Mouse (Mus musculus): ENCODE measurements around the gene Zfp820. TPM values are rescaled to one million over a fixed set of nuclear protein-coding genes. Genes with fewer than 3 reads are reported as not detected.

The Zfp820 gene
- polyA plus RNA-seq (2021; fragmentation: Nextera tagmentation), result 0.13 and 0.16 TPM in 2 replicates
- long read RNA-seq, experiment 1, result 0 reads
- long read RNA-seq, experiment 2, partial matches to known transcripts, result 0 of 5 reads
- long read RNA-seq, experiment 2, other reads (novel, unspliced or antisense), result 2 of 5 reads

GRCm38 (mm10) chr17:21845545-21846321 is at the start of gene Zfp820:
Gene Zfp820, minus strand, starts transcription at chr17:21845772.

Other genes starting within 250 kb of the Zfp820 start
- gene Zfp983, start 195.1 kb downstream of the Zfp820 start, polyA plus RNA-seq (2021; fragmentation: Nextera tagmentation), result 1.8 and 2.4 TPM in 2 replicates
- 2.2 and 3.1 TPM in 2 replicates for gene Gm10226, start 153.9 kb downstream of the Zfp820 start, polyA plus RNA-seq (2021; fragmentation: Nextera tagmentation)
- gene Zfp760, start 138.0 kb downstream of the Zfp820 start, polyA plus RNA-seq (2021; fragmentation: Nextera tagmentation), result 1.4 and 1.5 TPM in 2 replicates
- gene Zfp229, start 115.0 kb downstream of the Zfp820 start, polyA plus RNA-seq (2021; fragmentation: Nextera tagmentation), result 0.88 and 0.90 TPM in 2 replicates
- 4.7 and 5.1 TPM in 2 replicates for gene Zfp995, start 64.2 kb upstream of the Zfp820 start, polyA plus RNA-seq (2021; fragmentation: Nextera tagmentation)
- 7.6 and 8.2 TPM in 2 replicates for gene Zfp942, start 116.7 kb upstream of the Zfp820 start, polyA plus RNA-seq (2021; fragmentation: Nextera tagmentation)
- gene Zfp943, start 116.8 kb upstream of the Zfp820 start, polyA plus RNA-seq (2021; fragmentation: Nextera tagmentation), result 10.3 and 10.4 TPM in 2 replicates

All from layer of hippocampus, adult 6 months (tissue).